Mouse (Mus musculus) forebrain, embryonic 13.5 days (tissue): ENCODE data around the gene Slc35f1. TPM values are rescaled to one million over a fixed set of nuclear protein-coding genes. Genes with fewer than 3 reads are reported as not detected.

Source experiments
- ATAC-seq: fragments of 200-750 bp; cut with Nextera tagmentation; 2 replicates; pipeline ENCODE4 v1.8.0; 2017
- H3K27ac ChIP-seq: fragments of 300-500 bp; sonication (generic); 2 replicates; pipeline ENCODE4 v1.5.1; 2015; ENCODE audit warnings: inconsistent platforms, mild to moderate bottlenecking, moderate library complexity
- H3K27me3 ChIP-seq: fragments of 300-500 bp; sonication (generic); 2 replicates; pipeline ENCODE4 v1.6.1; 2015; ENCODE audit warnings: mild to moderate bottlenecking, inconsistent platforms
- H3K36me3 ChIP-seq: fragments of 300-500 bp; sonication (generic); 2 replicates; pipeline ENCODE4 v1.6.1; 2015; ENCODE audit warnings: mild to moderate bottlenecking, inconsistent platforms; ENCODE audit not compliant: poor library complexity, severe bottlenecking
- H3K4me1 ChIP-seq: fragments of 300-500 bp; sonication (generic); 2 replicates; pipeline ENCODE4 v1.6.1; 2015; ENCODE audit warnings: inconsistent platforms
- H3K4me2 ChIP-seq: fragments of 300-500 bp; sonication (generic); 2 replicates; pipeline ENCODE4 v1.6.1; 2015; ENCODE audit warnings: inconsistent platforms, mild to moderate bottlenecking, moderate library complexity
- H3K4me3 ChIP-seq: fragments of 300-500 bp; sonication (generic); 2 replicates; pipeline ENCODE4 v1.5.1; 2015; ENCODE audit warnings: mild to moderate bottlenecking, inconsistent platforms
- H3K9ac ChIP-seq: fragments of 300-500 bp; sonication (generic); 2 replicates; pipeline ENCODE4 v1.6.1; 2015; ENCODE audit warnings: mild to moderate bottlenecking, inconsistent platforms
- H3K9me3 ChIP-seq: fragments of 300-500 bp; sonication (generic); replicated peaks from 2 replicates; pipeline ENCODE4 v1.6.1; 2016; ENCODE audit warnings: inconsistent platforms
- WGBS: fragments of 180-500 bp; shearing (Covaris S2); methylation state at CpG from one replicate; pipeline ENCODE4 v1.1.7; 2015; 5-methylcytosine and 5-hydroxymethylcytosine counted together
- polyA plus RNA-seq: library from polyadenylated mRNA; unstranded; fragments of >200 nt; fragmentation: Nextera tagmentation; extraction: Ambion mirVana; gene quantifications from 2 replicates; pipeline ENCODE4 v1.2.1, GENCODE M21; 2015

The Slc35f1 gene
- polyA plus RNA-seq, 1 experiment from 2014 or later, result 26.1 TPM

- no peaks in the 10 kb centered on the region for H3K9me3 ChIP-seq
- H3K4me3 ChIP-seq, result no peak overlapping the region
- WGBS, result 76% methylated on average over 1 of the region's 1 CpGs
- no peak overlapping the region for H3K9ac ChIP-seq
- no peak overlapping the region for H3K4me2 ChIP-seq
- ATAC-seq, result no peak
- no peaks in the 10 kb centered on the region for H3K4me1 ChIP-seq
- H3K27me3 ChIP-seq, result no peaks in the 10 kb centered on the region
- no peaks in the 10 kb centered on the region for H3K36me3 ChIP-seq
- H3K27ac ChIP-seq, result no peak overlapping the region
Measured at GRCm38 (mm10) chr10:53132707-53133106, 442.4 kb downstream of the Slc35f1 start.

GRCm38 (mm10) chr10:53150321-53150720 lies 460.0 kb downstream of the Slc35f1 start:
- H3K9me3 ChIP-seq, result no peaks in the 10 kb centered on the region
- H3K4me1 ChIP-seq, result no peaks in the 10 kb centered on the region
- no peak overlapping the region for H3K9ac ChIP-seq
- 75% methylated on average over 2 of the region's 2 CpGs for WGBS
- H3K27ac ChIP-seq, result no peak overlapping the region
- no peak for ATAC-seq
- H3K36me3 ChIP-seq, result no peaks in the 10 kb centered on the region
- no peak overlapping the region for H3K4me2 ChIP-seq
- no peaks in the 10 kb centered on the region for H3K27me3 ChIP-seq
- H3K4me3 ChIP-seq, result no peak overlapping the region

DNA sequence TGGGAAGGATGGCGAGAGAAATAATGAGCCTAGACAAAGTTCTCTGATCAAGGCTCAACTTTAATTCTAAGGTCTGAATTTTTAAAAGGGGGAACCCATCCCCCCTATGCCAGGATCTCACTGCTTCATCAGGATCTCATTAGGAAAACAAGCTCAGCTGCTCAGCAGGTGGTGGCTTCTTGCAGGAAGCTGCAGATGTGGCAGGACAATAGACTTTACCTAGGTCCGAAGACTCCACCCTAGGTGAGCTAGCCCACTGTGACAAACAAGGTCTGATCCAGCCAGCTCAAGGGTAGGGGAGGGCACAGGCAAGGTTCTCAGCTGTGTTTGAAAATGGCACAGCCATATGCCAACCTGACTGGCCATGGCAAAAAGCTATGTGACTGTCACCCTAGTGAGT lies 460.6 kb downstream of the Slc35f1 start:
- H3K36me3 ChIP-seq, result no peaks in the 10 kb centered on the region
- no peak overlapping the region for H3K4me3 ChIP-seq
- no peak overlapping the region for H3K27ac ChIP-seq
- no peaks in the 10 kb centered on the region for H3K4me1 ChIP-seq
- no peak for ATAC-seq
- WGBS, result 63% methylated on average over 2 of the region's 2 CpGs
- H3K9me3 ChIP-seq, result no peaks in the 10 kb centered on the region
- H3K4me2 ChIP-seq, result no peak overlapping the region
- no peaks in the 10 kb centered on the region for H3K27me3 ChIP-seq
- no peak overlapping the region for H3K9ac ChIP-seq

GRCm38 (mm10) chr10:53156374-53156773 lies 466.0 kb downstream of the Slc35f1 start:
- no peak overlapping the region for H3K27ac ChIP-seq
- H3K27me3 ChIP-seq, result no peaks in the 10 kb centered on the region
- no peak overlapping the region for H3K4me2 ChIP-seq
- no peak overlapping the region for H3K9ac ChIP-seq
- no peak for ATAC-seq
- H3K4me1 ChIP-seq, result no peaks in the 10 kb centered on the region
- H3K4me3 ChIP-seq, result no peak overlapping the region
- H3K9me3 ChIP-seq, result no peaks in the 10 kb centered on the region
- H3K36me3 ChIP-seq, result no peaks in the 10 kb centered on the region
- 72% methylated on average over 7 of the region's 7 CpGs for WGBS

- Histone ChIP-seq H3K27ac (no peak overlapping the region), H3K4me1 (no peaks in the 10 kb centered on the region), H3K9me3 (no peaks in the 10 kb centered on the region), H3K4me3 (no peak overlapping the region), H3K9ac (no peak overlapping the region), H3K4me2 (no peak overlapping the region), H3K36me3 (no peaks in the 10 kb centered on the region), H3K27me3 (no peaks in the 10 kb centered on the region)
- WGBS, result 84% methylated on average over 2 of the region's 2 CpGs
- ATAC-seq, result no peak
Measured at GRCm38 (mm10) chr10:53157740-53158139, 467.4 kb downstream of the Slc35f1 start.
